8 mouse cellular contexts compared by ENCODE assay signal in the genomic region with DNA sequence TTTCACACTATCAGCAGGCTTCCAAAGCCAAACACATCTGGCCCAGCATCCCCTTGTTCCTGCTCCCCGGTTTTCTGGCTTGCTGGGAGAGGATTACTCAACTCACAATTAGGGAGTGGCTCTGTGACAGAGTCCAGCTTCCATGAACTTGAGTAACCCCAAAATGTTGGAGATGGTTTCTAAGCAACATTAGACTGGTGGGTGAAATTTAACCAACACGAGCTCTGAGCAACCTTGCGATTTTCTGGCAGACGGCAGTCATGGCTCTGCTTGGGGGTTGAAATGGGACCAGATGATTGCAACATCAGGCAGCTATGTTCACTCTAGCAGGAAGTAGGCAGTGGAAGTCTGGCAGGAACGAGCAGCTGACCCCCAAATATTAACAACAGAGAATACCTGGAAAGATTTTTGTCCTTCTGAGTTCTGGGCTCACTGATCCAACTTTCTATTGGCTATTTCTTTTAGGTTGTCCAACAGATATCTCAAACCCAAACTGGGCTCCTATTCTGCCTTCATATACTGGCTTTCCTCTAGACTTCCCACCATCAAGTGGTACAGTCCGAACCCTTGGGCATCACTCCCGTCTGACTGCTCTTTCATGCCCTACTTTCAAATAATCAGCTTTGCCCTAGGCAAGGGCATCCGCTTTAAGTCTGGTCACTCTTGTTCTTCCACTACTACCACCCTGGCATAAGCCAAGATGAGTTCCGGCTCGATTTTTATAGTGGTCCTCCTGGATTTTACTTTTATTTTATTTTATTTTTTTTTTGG. TPM values are rescaled to one million over a fixed set of nuclear protein-coding genes. Genes with fewer than 3 reads are reported as not detected.
A peak's percentile ranks its signal among the peaks of the same experiment; 100 is the strongest.
DNase-seq lines count a peak whose midpoint lies in the region; ATAC-seq and TF ChIP-seq lines count a peak whose summit lies in the region.

No protein-coding gene starts in this region.

- 81% methylated on average over 10 of the region's 10 CpGs for WGBS in kidney, embryonic 14.5 days
- WGBS in kidney, embryonic 16.5 days = 70% methylated on average over 10 of the region's 10 CpGs

- H3K27ac ChIP-seq in kidney, embryonic 14.5 days (ENCODE audit: low read depth, low read length) = no peak overlapping the region
- peak overlapping the region; percentile 81 for H3K27ac ChIP-seq in gastrocnemius, adult 2 months
- peak overlapping the region; percentile 40; the same call in 1 of the 2 replicates for H3K27ac ChIP-seq in kidney, embryonic 16.5 days (ENCODE audit: low read length)

- H3K36me3 ChIP-seq in kidney, embryonic 14.5 days (ENCODE audit: control insufficient read depth, insufficient read depth, low read length) = no peaks in the 10 kb centered on the region
- H3K36me3 ChIP-seq in kidney, embryonic 16.5 days (ENCODE audit: insufficient read depth, low read length) = no peaks in the 10 kb centered on the region

- no peaks in the 10 kb centered on the region for H3K27me3 ChIP-seq in kidney, embryonic 14.5 days (ENCODE audit: control insufficient read depth, insufficient read depth, low read length)
- no peaks in the 10 kb centered on the region for H3K27me3 ChIP-seq in kidney, embryonic 16.5 days (ENCODE audit: insufficient read depth, low read length)

- H3K9me3 ChIP-seq in kidney, embryonic 14.5 days (ENCODE audit: control insufficient read depth, low read length) = no peaks in the 10 kb centered on the region
- H3K9me3 ChIP-seq in kidney, embryonic 16.5 days (ENCODE audit: low read length) = no peaks in the 10 kb centered on the region

- H3K4me3 ChIP-seq in kidney, embryonic 14.5 days (ENCODE audit: low read length) = no peak overlapping the region
- H3K4me3 ChIP-seq in gastrocnemius, adult 2 months = peak overlapping the region; percentile 45
- no peak overlapping the region for H3K4me3 ChIP-seq in kidney, embryonic 16.5 days (ENCODE audit: low read length)

- intact Hi-C loops in gastrocnemius, adult 2 months (cut with DNase I) = no loop called here

- H3K4me1 ChIP-seq in kidney, embryonic 14.5 days (ENCODE audit: control insufficient read depth, insufficient read depth, low read length) = peaks cover 4% of the 10 kb centered on the region; the same call in 1 of the 2 replicates
- peaks cover 12% of the 10 kb centered on the region for H3K4me1 ChIP-seq in kidney, embryonic 16.5 days (ENCODE audit: insufficient read depth, low read length)

- H3K9ac ChIP-seq in kidney, embryonic 14.5 days (ENCODE audit: low read depth, low read length) = no peak overlapping the region
- H3K9ac ChIP-seq in kidney, embryonic 16.5 days (replicated peaks; ENCODE audit: low read length) = no peak overlapping the region

- no peak overlapping the region for H3K4me2 ChIP-seq in kidney, embryonic 14.5 days (replicated peaks; ENCODE audit: low read depth, low read length)
- H3K4me2 ChIP-seq in kidney, embryonic 16.5 days (replicated peaks; ENCODE audit: low read depth, low read length) = no peak overlapping the region

- no peak for ATAC-seq in kidney, embryonic 14.5 days (ENCODE audit: low FRiP score, low TSS enrichment)
- ATAC-seq in kidney, embryonic 16.5 days (ENCODE audit: low FRiP score, low TSS enrichment) = 0 out of 2 replicates have a peak, but pooled peaks have one; percentile 39
- no peak for ATAC-seq in frontal cortex, adult (ENCODE audit: low TSS enrichment)
- no peak for ATAC-seq in erythroid progenitor cell, adult 5-6 weeks (replicated peaks; ENCODE audit: low FRiP score, poor library complexity, severe bottlenecking)

- peak; percentile 91 for DNase-seq in kidney, adult 11 months
- DNase-seq in gastrocnemius, adult 2 months = peak; percentile 88
- peak; percentile 61 for DNase-seq in lung, postnatal 14 days
- DNase-seq in right cerebral cortex, adult 18-20 months = no peak

- no peak for TF ChIP-seq CTCF in gastrocnemius, adult 2 months (IDR thresholded peaks at IDR 0.05)

RNA-seq across cellular contexts. Expression of a gene that starts 4.0 kb away (rescaled TPM):
- polyA plus RNA-seq in kidney, embryonic 14.5 days (2014; fragmentation: Nextera tagmentation; extraction: Ambion mirVana) = 0.34 and 0.73 TPM in 2 replicates
- not detected for total RNA-seq in gastrocnemius, adult 2 months (2021)
- polyA plus RNA-seq in kidney, embryonic 16.5 days (2015; fragmentation: Nextera tagmentation; extraction: Ambion mirVana) = 0.50 and 0.60 TPM in 2 replicates
- total RNA-seq in erythroid progenitor cell, adult 5-6 weeks (2015; ENCODE audit: low replicate concordance) = 2.9 TPM in 1 of 2 replicates, not detected in the other
- total RNA-seq in erythroid progenitor cell, adult 5-6 weeks (2017; ENCODE audit: low replicate concordance) = 1.8 and 4.0 TPM in 2 replicates

RNA-seq across cellular contexts. Expression of a gene that starts 24.8 kb away (rescaled TPM):
- 6.5 and 11.4 TPM in 2 replicates for polyA plus RNA-seq in kidney, embryonic 14.5 days (2014; fragmentation: Nextera tagmentation; extraction: Ambion mirVana)
- 10 to 100 TPM; 29.8 to 32.2 TPM for total RNA-seq in gastrocnemius, adult 2 months (2021)
- 4.1 and 4.9 TPM in 2 replicates for polyA plus RNA-seq in kidney, embryonic 16.5 days (2015; fragmentation: Nextera tagmentation; extraction: Ambion mirVana)
- total RNA-seq in erythroid progenitor cell, adult 5-6 weeks (2015; ENCODE audit: low replicate concordance) = 23.4 and 43.6 TPM in 2 replicates
- total RNA-seq in erythroid progenitor cell, adult 5-6 weeks (2017; ENCODE audit: low replicate concordance) = 9.1 and 22.3 TPM in 2 replicates

RNA-seq across cellular contexts. Expression of a gene that starts 25.2 kb away (rescaled TPM):
- 0.51 TPM in 1 of 2 replicates, not detected in the other for polyA plus RNA-seq in kidney, embryonic 14.5 days (2014; fragmentation: Nextera tagmentation; extraction: Ambion mirVana)
- total RNA-seq in gastrocnemius, adult 2 months (2021) = 10 to 100 TPM in 1 of 2 experiments, 1 to 10 TPM in 1; 7.3 to 11.7 TPM
- not detected in 2 replicates for polyA plus RNA-seq in kidney, embryonic 16.5 days (2015; fragmentation: Nextera tagmentation; extraction: Ambion mirVana)
- 5.4 TPM in 1 of 2 replicates, not detected in the other for total RNA-seq in erythroid progenitor cell, adult 5-6 weeks (2015; ENCODE audit: low replicate concordance)
- 25.3 and 36.0 TPM in 2 replicates for total RNA-seq in erythroid progenitor cell, adult 5-6 weeks (2017; ENCODE audit: low replicate concordance)
